Mouse (Mus musculus): ENCODE measurements around the gene Rprd1b. TPM values are rescaled to one million over a fixed set of nuclear protein-coding genes. Genes with fewer than 3 reads are reported as not detected.

The Rprd1b gene
- polyA plus RNA-seq, 1 experiment: 13.6 TPM

GRCm38 (mm10) chr2:157989946-157990345, 38.4 kb upstream of the Rprd1b start:
- H3K36me3 ChIP-seq (ENCODE audit: control insufficient read depth, insufficient read depth, low read length): peaks cover 35% of the 10 kb centered on the region
- 97% methylated on average over 2 of the region's 2 CpGs for WGBS
- H3K4me1 ChIP-seq (ENCODE audit: control insufficient read depth, insufficient read depth, insufficient read length): no peaks in the 10 kb centered on the region
- no peak overlapping the region for H3K4me3 ChIP-seq (ENCODE audit: extremely low read depth, insufficient read depth, insufficient read length)
- no peak for DNase-seq (ENCODE audit: low read depth in 1 of 2, low spot score in 2 of 2)
- H3K27me3 ChIP-seq (ENCODE audit: control insufficient read depth, insufficient read depth, low read length): no peaks in the 10 kb centered on the region
- no peak for TF ChIP-seq CTCF (IDR thresholded peaks at IDR 0.05; ENCODE audit: extremely low read depth, insufficient read depth, insufficient read length, insufficient replicate concordance)
- no peak for TF ChIP-seq POLR2A (IDR thresholded peaks at IDR 0.05; ENCODE audit: low read depth, low read length)
- no peak overlapping the region for H3K27ac ChIP-seq (ENCODE audit: insufficient read depth, low read length)

GRCm38 (mm10) chr2:157991026-157991425, 37.3 kb upstream of the Rprd1b start:
- 65% methylated on average over 6 of the region's 6 CpGs for WGBS
- Histone ChIP-seq H3K4me1 (ENCODE audit: control insufficient read depth, insufficient read depth, insufficient read length) (no peaks in the 10 kb centered on the region), H3K4me3 (ENCODE audit: extremely low read depth, insufficient read depth, insufficient read length) (no peak overlapping the region), H3K27me3 (ENCODE audit: control insufficient read depth, insufficient read depth, low read length) (no peaks in the 10 kb centered on the region), H3K27ac (ENCODE audit: insufficient read depth, low read length) (no peak overlapping the region), H3K36me3 (ENCODE audit: control insufficient read depth, insufficient read depth, low read length) (peaks cover 34% of the 10 kb centered on the region)
- DNase-seq (ENCODE audit: low read depth in 1 of 2, low spot score in 2 of 2): no peak
- TF ChIP-seq POLR2A (IDR thresholded peaks at IDR 0.05; ENCODE audit: low read depth, low read length) (no peak), CTCF (IDR thresholded peaks at IDR 0.05; ENCODE audit: extremely low read depth, insufficient read depth, insufficient read length, insufficient replicate concordance) (no peak)

GRCm38 (mm10) chr2:157992501-157992900, 35.8 kb upstream of the Rprd1b start:
- WGBS: 96% methylated on average over 4 of the region's 4 CpGs
- Histone ChIP-seq H3K27ac (ENCODE audit: insufficient read depth, low read length) (no peak overlapping the region), H3K27me3 (ENCODE audit: control insufficient read depth, insufficient read depth, low read length) (no peaks in the 10 kb centered on the region), H3K36me3 (ENCODE audit: control insufficient read depth, insufficient read depth, low read length) (peaks cover 40% of the 10 kb centered on the region), H3K4me1 (ENCODE audit: control insufficient read depth, insufficient read depth, insufficient read length) (no peaks in the 10 kb centered on the region), H3K4me3 (ENCODE audit: extremely low read depth, insufficient read depth, insufficient read length) (no peak overlapping the region)
- DNase-seq (ENCODE audit: low read depth in 1 of 2, low spot score in 2 of 2): no peak
- TF ChIP-seq POLR2A (IDR thresholded peaks at IDR 0.05; ENCODE audit: low read depth, low read length): no peak
- no peak for TF ChIP-seq CTCF (IDR thresholded peaks at IDR 0.05; ENCODE audit: extremely low read depth, insufficient read depth, insufficient read length, insufficient replicate concordance)

- no peaks in the 10 kb centered on the region for H3K4me1 ChIP-seq (ENCODE audit: control insufficient read depth, insufficient read depth, insufficient read length)
- DNase-seq (ENCODE audit: low read depth in 1 of 2, low spot score in 2 of 2): no peak
- no peak for TF ChIP-seq POLR2A (IDR thresholded peaks at IDR 0.05; ENCODE audit: low read depth, low read length)
- no peak for TF ChIP-seq CTCF (IDR thresholded peaks at IDR 0.05; ENCODE audit: extremely low read depth, insufficient read depth, insufficient read length, insufficient replicate concordance)
- no peaks in the 10 kb centered on the region for H3K27me3 ChIP-seq (ENCODE audit: control insufficient read depth, insufficient read depth, low read length)
- H3K27ac ChIP-seq (ENCODE audit: insufficient read depth, low read length): no peak overlapping the region
- WGBS: 92% methylated on average over 3 of the region's 3 CpGs
- peaks cover 22% of the 10 kb centered on the region for H3K36me3 ChIP-seq (ENCODE audit: control insufficient read depth, insufficient read depth, low read length)
- H3K4me3 ChIP-seq (ENCODE audit: extremely low read depth, insufficient read depth, insufficient read length): no peak overlapping the region
These were observed 29.5 kb upstream of the Rprd1b start for GRCm38 (mm10) chr2:157998817-157999216.

GRCm38 (mm10) chr2:158004620-158005019, 23.7 kb upstream of the Rprd1b start:
- Histone ChIP-seq H3K4me1 (ENCODE audit: control insufficient read depth, insufficient read depth, insufficient read length) (no peaks in the 10 kb centered on the region), H3K4me3 (ENCODE audit: extremely low read depth, insufficient read depth, insufficient read length) (no peak overlapping the region), H3K36me3 (ENCODE audit: control insufficient read depth, insufficient read depth, low read length) (peaks cover 18% of the 10 kb centered on the region), H3K27ac (ENCODE audit: insufficient read depth, low read length) (no peak overlapping the region), H3K27me3 (ENCODE audit: control insufficient read depth, insufficient read depth, low read length) (no peaks in the 10 kb centered on the region)
- 92% methylated on average over 6 of the region's 6 CpGs for WGBS
- DNase-seq (ENCODE audit: low read depth in 1 of 2, low spot score in 2 of 2): no peak
- TF ChIP-seq POLR2A (IDR thresholded peaks at IDR 0.05; ENCODE audit: low read depth, low read length): no peak
- no peak for TF ChIP-seq CTCF (IDR thresholded peaks at IDR 0.05; ENCODE audit: extremely low read depth, insufficient read depth, insufficient read length, insufficient replicate concordance)

GRCm38 (mm10) chr2:158005641-158006040, 22.7 kb upstream of the Rprd1b start:
- no peaks in the 10 kb centered on the region for H3K27me3 ChIP-seq (ENCODE audit: control insufficient read depth, insufficient read depth, low read length)
- no peaks in the 10 kb centered on the region for H3K4me1 ChIP-seq (ENCODE audit: control insufficient read depth, insufficient read depth, insufficient read length)
- peaks cover 17% of the 10 kb centered on the region for H3K36me3 ChIP-seq (ENCODE audit: control insufficient read depth, insufficient read depth, low read length)
- no peak overlapping the region for H3K27ac ChIP-seq (ENCODE audit: insufficient read depth, low read length)
- no peak for DNase-seq (ENCODE audit: low read depth in 1 of 2, low spot score in 2 of 2)
- WGBS: 96% methylated on average over 4 of the region's 4 CpGs
- H3K4me3 ChIP-seq (ENCODE audit: extremely low read depth, insufficient read depth, insufficient read length): no peak overlapping the region
- TF ChIP-seq POLR2A (IDR thresholded peaks at IDR 0.05; ENCODE audit: low read depth, low read length): no peak
- TF ChIP-seq CTCF (IDR thresholded peaks at IDR 0.05; ENCODE audit: extremely low read depth, insufficient read depth, insufficient read length, insufficient replicate concordance): no peak

- TF ChIP-seq CTCF (IDR thresholded peaks at IDR 0.05; ENCODE audit: extremely low read depth, insufficient read depth, insufficient read length, insufficient replicate concordance) (no peak), POLR2A (IDR thresholded peaks at IDR 0.05; ENCODE audit: low read depth, low read length) (no peak)
- Histone ChIP-seq H3K4me3 (ENCODE audit: extremely low read depth, insufficient read depth, insufficient read length) (no peak overlapping the region), H3K4me1 (ENCODE audit: control insufficient read depth, insufficient read depth, insufficient read length) (no peaks in the 10 kb centered on the region), H3K36me3 (ENCODE audit: control insufficient read depth, insufficient read depth, low read length) (peaks cover 15% of the 10 kb centered on the region), H3K27ac (ENCODE audit: insufficient read depth, low read length) (no peak overlapping the region), H3K27me3 (ENCODE audit: control insufficient read depth, insufficient read depth, low read length) (no peaks in the 10 kb centered on the region)
- WGBS: 87% methylated on average over 7 of the region's 7 CpGs
- DNase-seq (ENCODE audit: low read depth in 1 of 2, low spot score in 2 of 2): no peak
These were observed 18.9 kb upstream of the Rprd1b start for GRCm38 (mm10) chr2:158009373-158009772.

Data from spleen, adult 2 months (tissue).